Mouse (Mus musculus) megakaryocyte-erythroid progenitor cell, adult 5-6 weeks (primary cell): ENCODE measurements at regions not wholly inside any gene's neighbourhood (a gene's known extent, or its start where the extent isn't known, plus 50 kb on each side); places are given as distances from the start of the nearest gene placed in this dataset.
"Not testable (repeated sequence)": the region's sequence is repeated elsewhere in the genome, so short reads cannot be mapped to it uniquely, and the experiment has no call there.

Experiments
- ATAC-seq: replicated peaks from 2 replicates; pipeline ENCODE4 v1.8.0; 2016; ENCODE audit warnings: mild to moderate bottlenecking, inconsistent platforms; ENCODE audit not compliant: severe bottlenecking, poor library complexity, low FRiP score, low TSS enrichment

DNA sequence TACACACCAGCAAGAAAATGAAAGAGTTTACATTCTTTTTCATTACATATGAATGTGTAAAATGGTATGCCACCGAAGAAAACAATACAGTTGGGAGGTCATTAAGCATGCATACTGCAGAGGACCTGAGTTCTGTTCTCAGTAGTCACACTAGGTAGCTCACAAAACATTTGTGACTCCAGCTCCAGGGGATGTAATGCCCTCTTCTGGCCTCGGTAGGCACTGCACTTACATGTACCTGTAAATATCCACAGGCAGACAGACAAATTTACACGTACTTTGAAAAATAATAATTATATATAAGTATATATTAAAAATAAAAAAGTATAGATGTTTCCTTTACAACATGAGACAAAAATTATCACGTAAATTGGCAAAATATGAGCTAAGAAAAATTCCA, 342.3 kb upstream of the Gm28363 start:
- ATAC-seq, result no peak

DNA sequence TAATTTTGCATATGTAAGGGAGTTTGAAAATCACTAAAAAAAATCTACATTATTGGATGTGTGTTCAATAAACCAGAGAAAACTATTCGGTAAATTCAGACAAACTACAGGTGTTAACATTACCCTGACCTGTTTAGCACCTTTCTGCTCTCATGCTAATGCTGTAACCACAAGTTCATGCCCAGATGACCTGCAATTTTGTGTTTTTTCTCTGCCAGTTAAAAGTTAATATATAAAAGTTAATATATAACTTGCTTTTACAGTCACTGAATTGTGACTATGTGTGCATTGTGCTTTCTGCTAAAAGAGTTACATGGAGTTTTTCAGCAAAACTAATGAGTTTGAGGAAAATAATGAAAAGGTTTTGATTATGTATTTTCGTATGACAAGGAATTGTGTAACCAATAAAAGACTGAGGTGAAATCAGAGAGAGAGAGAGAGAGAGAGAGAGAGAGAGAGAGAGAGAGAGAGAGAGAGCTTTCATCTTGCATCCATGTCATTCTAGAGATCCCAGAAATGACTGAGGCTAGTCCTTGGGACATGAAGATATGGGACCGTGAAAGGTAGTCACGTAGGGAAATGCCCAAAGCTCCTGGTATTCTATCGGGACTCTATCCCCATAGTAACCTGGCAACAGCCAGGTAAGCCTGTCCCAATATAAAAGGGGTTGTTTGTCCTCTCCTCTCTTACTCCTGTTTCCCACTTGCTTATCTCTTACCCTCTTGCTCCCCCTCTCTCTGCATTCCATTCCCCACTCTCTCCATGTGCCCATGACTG, 340.3 kb upstream of the Gm28363 start:
- ATAC-seq, result no peak

DNA sequence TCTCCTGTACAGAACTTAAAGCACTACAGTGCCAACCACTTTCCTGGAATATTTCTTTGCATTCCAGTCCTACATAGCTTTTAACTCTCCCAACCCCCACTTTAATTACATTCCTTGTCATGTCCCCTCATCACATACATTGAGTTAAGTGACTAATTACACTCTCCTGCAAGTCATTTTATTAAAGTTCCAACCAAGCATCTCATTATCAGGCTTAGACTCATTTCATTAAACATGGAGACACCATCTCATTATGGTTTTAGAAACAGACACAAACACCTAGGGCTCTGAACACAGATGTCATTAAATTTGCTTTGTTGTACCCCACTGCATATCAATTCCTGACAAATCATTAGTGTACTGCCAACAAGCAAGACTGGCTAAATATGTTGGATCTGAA, 332.9 kb upstream of the Gm28363 start:
- ATAC-seq, result no peak

DNA sequence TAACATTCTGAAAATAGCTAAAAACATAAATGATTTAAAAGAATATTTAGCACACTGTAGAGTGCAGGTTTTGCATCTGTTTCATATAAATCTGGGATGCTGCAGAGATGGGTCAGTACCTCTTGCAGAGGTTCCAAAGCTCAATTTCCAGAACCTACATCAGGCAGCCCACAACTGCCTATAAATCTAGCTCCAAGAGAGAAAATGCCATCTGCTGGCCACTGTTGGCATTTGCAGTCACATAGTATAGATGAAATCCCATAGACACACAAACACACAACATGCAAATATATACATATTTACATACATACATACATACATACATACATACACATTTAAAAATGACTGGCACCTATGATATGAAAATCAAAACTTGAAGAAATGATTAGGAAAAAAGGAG, 284.6 kb upstream of the Gm28363 start:
- no peak for ATAC-seq

DNA sequence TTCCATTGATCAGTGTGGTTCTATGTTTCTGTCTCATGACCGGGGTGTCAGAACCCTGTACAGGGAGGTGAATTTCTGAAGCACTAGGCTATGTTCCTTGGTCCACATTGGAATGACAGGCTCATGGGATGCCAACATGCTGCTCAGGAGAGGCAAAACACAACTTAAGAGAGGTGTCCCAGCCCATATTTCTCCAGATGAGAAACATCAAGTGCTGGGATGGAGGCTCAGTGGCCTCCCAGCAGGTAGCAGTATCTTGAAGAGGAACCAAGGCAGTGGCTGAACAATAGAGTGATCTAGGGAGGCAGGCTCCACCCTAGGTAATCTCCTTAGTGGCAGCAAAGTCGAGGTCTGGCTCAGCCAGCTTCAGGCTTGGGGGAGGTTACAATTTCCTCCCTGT, 239.2 kb upstream of the Gm28363 start:
- ATAC-seq, result no peak

DNA sequence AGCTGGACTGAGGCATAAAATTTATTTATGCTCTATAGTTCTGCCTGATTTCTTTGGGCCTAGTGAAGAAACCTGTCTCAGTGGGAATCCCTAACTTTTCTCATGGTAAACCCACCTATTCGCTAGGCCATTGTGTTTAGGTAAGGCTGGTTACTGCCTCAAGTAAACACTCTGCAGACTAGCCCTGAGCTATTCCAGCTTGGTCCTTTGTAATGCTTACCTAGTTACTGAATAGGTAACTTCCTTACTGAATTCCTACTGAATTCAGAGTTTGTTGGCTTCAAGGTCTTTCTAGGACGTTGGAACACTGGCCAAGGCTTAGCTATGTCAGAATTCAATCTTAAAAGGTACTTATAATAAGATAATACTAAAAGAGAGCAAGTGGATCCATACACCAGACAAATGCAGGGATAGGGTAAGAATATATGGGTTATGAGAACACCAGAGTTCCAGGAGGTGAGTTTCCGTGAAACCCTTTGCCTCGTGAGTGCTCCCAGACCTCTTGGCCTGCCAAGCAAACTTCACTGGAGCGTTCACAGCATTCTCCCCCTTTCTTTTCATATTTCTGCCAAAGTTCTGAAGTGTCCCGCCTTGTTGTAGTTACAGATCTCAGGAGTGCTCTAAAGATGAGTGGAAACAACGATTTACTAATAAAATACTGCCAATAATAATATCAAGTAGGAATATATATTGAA, 238.6 kb upstream of the Gm28363 start:
- not testable (repeated sequence) for ATAC-seq

DNA sequence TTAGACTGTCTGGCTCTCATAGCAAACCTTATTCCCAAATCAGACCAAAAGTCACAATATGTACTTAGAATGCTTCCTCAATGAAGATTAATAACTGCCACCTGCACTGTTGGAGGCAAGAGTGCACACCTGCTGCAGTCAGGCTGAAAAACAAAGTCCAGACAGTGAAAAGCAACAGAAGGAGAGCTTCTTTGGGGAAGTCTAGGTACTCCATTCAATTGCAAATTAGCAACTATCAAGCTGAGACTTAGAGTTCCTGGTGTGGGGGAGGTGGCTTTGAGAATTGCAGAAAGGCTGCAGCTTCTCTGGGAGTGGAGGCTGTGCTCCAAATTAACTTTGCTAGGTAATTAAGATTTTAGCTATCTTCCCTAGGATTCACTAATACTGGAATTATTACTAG, 237.8 kb upstream of the Gm28363 start:
- not testable (repeated sequence) for ATAC-seq

DNA sequence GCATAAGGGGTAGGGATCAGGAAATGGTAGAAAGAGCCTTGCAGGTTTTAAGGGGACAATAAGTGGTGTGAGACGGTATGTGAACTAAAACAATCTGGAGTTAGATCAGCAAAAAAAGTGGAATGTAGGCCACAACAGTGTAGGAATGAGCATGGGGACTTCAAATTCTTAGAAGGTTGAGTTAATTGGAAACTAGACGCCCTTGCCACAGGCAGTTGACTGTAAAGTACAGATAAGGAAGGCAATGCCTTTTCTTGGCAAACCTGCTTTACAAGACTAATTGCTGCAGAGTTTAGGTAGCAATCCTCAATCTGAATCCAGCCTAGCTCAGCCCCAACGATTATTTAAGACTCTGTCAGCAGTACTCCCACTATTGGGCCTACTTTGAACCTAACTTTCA, 206.8 kb upstream of the Gm28363 start:
- no peak for ATAC-seq

DNA sequence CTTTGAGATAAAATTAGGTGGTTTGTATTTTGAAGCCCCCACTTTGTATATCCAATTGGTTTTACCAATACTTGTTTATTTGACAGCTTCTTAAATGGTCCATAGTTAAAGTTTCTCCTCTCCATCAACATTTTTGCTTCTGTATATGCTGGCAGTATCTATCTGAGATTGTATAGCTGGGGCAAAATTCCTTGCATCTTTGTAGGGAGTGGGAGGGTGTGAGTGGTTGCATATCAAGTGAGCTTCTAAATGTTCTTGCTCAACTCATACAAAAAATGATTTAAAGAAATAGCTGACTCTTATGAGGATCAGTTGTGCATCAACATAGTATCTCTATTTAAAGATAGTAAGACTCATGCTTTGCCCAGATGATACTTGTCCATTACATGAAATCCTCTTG, 199.9 kb upstream of the Gm28363 start:
- ATAC-seq, result no peak

DNA sequence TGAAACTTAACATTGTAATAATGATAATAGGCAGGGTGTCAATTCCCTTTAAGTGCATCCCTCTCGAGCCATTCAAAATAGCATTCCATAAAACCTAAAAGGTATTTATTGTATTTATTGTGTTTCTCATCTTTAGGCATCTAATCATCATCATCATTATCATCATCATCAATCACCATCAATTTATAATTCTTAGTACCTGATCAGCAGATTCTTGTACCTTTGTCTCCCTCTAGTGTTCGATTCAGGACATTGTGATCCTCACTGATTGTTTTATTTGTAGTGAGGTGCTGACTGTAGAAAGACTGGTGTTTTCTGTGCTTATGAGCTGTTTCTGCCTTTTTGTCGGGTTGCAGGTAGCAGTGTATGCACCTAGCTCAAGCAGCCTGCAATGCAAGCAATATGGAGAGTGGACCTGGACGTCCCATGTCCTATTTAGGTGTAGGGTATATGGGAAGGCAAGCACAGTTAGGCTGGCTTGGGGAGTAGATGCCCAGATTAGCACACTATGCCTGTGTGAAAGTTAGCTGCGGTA, 177.4 kb upstream of the Gm28363 start:
- 0 out of 2 replicates have a peak, but pooled peaks have one; percentile 34 for ATAC-seq
